Mouse (Mus musculus): ENCODE results near the gene Mto1.
"Not testable (repeated sequence)": the region's sequence is repeated elsewhere in the genome, so short reads cannot be mapped to it uniquely, and the experiment has no call there.

Gene Mto1

GRCm38 (mm10) chr9:78475873-78476272, 27.9 kb downstream of the Mto1 start:
- no peak for DNase-seq (ENCODE audit: low spot score in 2 of 2)

- DNase-seq (ENCODE audit: low spot score in 2 of 2), result no peak
Measured at GRCm38 (mm10) chr9:78476531-78477020, 28.6 kb downstream of the Mto1 start.

GRCm38 (mm10) chr9:78477021-78477551, 29.1 kb downstream of the Mto1 start:
- DNase-seq (ENCODE audit: low spot score in 2 of 2), result no peak

- DNase-seq (ENCODE audit: low spot score in 2 of 2), result not testable (repeated sequence)
Measured at GRCm38 (mm10) chr9:78478009-78478605, 30.1 kb downstream of the Mto1 start.

GRCm38 (mm10) chr9:78479308-78479707, 31.3 kb downstream of the Mto1 start:
- not testable (repeated sequence) for DNase-seq (ENCODE audit: low spot score in 2 of 2)

- not testable (repeated sequence) for DNase-seq (ENCODE audit: low spot score in 2 of 2)
Measured at GRCm38 (mm10) chr9:78480227-78480626, 32.2 kb downstream of the Mto1 start.

- peak; percentile 52 to 74 for DNase-seq (ENCODE audit: low spot score in 2 of 2)
Measured at GRCm38 (mm10) chr9:78480706-78481358, 32.8 kb downstream of the Mto1 start.

GRCm38 (mm10) chr9:78481423-78482331, 33.7 kb downstream of the Mto1 start:
- DNase-seq (ENCODE audit: low spot score in 2 of 2), result peak; percentile 91 to 96

- DNase-seq (ENCODE audit: low spot score in 2 of 2), result no peak
Measured at GRCm38 (mm10) chr9:78482386-78482785, 34.4 kb downstream of the Mto1 start.

- DNase-seq (ENCODE audit: low spot score in 2 of 2), result no peak
Measured at GRCm38 (mm10) chr9:78484660-78485059, 36.7 kb downstream of the Mto1 start.

GRCm38 (mm10) chr9:78488021-78488420, 40.0 kb downstream of the Mto1 start:
- DNase-seq (ENCODE audit: low spot score in 2 of 2), result not testable (repeated sequence)

GRCm38 (mm10) chr9:78488890-78489420, 40.9 kb downstream of the Mto1 start, which contains the start of gene Eef1a1:
Gene Eef1a1, minus strand, starts transcription at chr9:78489151.
- peak in 1 of 2 experiments; percentile 28 for DNase-seq (ENCODE audit: low spot score in 2 of 2)

GRCm38 (mm10) chr9:78491169-78491568, 43.2 kb downstream of the Mto1 start:
- DNase-seq (ENCODE audit: low spot score in 2 of 2), result no peak

GRCm38 (mm10) chr9:78492254-78492653, 44.2 kb downstream of the Mto1 start:
- DNase-seq (ENCODE audit: low spot score in 2 of 2), result no peak

GRCm38 (mm10) chr9:78493171-78493570, 45.2 kb downstream of the Mto1 start:
- no peak for DNase-seq (ENCODE audit: low spot score in 2 of 2)

- DNase-seq (ENCODE audit: low spot score in 2 of 2), result no peak
Measured at GRCm38 (mm10) chr9:78500386-78500785, 52.4 kb downstream of the Mto1 start.

GRCm38 (mm10) chr9:78501284-78501683, 53.3 kb downstream of the Mto1 start:
- DNase-seq (ENCODE audit: low spot score in 2 of 2), result no peak

- no peak for DNase-seq (ENCODE audit: low spot score in 2 of 2)
Measured at GRCm38 (mm10) chr9:78503223-78504079, 55.4 kb downstream of the Mto1 start.

- DNase-seq (ENCODE audit: low spot score in 2 of 2), result no peak
Measured at GRCm38 (mm10) chr9:78504133-78504532, 56.1 kb downstream of the Mto1 start.

GRCm38 (mm10) chr9:78504679-78505078, 56.7 kb downstream of the Mto1 start:
- no peak for DNase-seq (ENCODE audit: low spot score in 2 of 2)

GRCm38 (mm10) chr9:78505223-78505622, 57.2 kb downstream of the Mto1 start:
- no peak for DNase-seq (ENCODE audit: low spot score in 2 of 2)
